Mouse (Mus musculus) T-helper 1 cell (primary cell): ENCODE measurements around the gene Syne1.

ENCODE experiments used
- in situ Hi-C: fragments of 300-600 bp; cut with MboI, MseI; formaldehyde crosslinking; loops from one replicate; pipeline ENCODE4 v1.15.1; 2025; ENCODE audit warnings: high pct_unique_total_duplicates

The Syne1 gene

DNA sequence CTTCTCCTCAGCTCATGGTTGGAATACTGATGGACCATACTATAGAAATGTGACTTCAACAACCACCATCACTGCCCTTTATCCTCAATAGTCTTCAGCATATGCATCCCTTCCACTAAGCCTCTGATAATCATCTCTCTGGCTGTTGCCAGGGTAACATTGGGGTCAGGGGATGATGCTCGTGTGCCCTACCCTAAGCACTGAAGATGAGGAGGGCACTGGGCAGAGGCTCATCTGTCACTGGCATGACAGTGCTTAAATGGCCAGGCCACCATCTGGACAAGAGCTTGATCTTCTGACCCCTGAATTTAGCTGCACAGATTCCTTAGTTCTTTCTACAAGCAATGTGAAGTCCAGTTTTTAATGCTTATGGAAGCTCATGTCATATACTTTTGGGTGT is 534.1 kb downstream of the Syne1 start:
- in situ Hi-C loops, result no loop called here

DNA sequence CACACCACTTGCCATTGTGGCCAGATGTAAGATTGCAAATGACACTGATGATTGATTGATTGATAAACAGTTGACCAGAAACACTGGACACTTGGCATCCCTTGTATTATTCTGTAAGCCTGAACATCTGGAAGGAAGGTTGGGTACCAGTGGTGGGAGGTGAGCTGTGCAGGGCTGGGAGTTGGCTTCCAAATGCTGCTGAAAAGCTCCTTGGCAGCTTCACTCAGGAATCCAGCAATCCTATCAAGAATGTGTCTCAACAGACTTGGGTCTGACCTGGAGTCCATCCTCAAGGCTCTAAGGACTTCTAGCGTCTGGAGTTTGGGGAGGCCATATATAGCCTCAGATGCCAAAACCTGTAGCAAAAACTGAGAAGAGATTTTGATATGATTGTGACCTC is 536.3 kb downstream of the Syne1 start:
- in situ Hi-C loops, result no loop called here

DNA sequence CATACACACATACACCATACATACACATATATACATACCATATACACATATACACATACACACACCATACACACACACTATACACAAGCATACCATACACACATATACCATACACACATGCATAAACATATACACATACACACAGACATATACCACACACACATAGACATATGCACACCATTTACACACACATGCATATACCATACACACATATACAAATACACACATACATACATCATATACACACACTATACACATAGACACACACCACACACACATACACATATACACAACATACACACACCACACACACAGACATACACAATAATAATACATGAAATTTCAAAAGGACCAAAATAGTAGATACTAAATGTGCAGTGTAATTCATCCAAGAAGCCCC is 539.3 kb downstream of the Syne1 start:
- in situ Hi-C loops, result no loop called here

DNA sequence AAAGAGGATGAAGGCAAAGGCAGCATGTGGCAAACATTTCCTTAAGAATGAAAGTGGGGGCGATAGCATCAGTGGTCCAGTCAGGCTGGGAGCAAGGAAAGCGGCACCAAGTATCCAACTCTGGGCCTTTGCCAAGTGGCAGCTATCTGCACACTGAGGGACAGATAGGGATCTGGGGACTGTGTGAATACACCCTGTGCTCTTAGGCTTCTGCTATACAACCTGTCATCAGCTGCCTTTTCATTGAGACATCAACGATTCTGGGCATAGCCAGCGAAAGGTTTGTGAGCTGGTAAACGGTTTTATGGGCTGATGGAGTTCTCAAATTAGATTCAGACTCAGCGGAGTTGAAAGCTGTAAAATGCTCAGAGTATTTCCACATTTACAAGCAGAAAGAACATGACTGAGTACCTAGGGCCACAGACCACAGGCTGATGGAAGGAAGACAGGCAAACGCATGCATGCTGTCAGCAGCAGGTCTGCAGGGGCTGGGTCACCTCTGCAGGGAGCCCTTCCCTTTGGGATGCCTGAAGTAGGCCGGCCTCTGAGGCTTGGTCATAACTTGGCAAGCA is 542.4 kb downstream of the Syne1 start:
- in situ Hi-C loops, result no loop called here

DNA sequence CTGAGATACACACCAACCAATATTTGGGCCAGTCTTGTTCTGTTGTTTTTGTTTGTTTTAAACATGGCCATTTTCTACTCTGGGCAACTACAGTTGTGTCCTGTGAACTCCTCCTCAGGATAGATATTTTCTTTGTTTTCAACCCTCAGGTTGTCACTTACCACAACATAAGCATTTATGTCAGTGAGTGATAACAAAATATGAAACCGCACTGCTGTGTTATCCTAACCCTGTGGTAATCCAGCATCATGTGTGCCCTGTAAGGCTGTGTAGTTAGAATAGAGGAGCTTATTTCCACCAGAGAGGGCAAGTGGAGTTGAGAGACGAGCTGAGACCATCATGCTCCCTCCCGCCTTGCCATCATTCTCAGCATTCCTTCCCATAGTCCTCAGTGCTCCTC is 554.7 kb downstream of the Syne1 start:
- in situ Hi-C loops, result loop anchor here (5.0 kb wide), 1 partner anchor 156 kb away; no protein-coding TSS in a partner anchor

DNA sequence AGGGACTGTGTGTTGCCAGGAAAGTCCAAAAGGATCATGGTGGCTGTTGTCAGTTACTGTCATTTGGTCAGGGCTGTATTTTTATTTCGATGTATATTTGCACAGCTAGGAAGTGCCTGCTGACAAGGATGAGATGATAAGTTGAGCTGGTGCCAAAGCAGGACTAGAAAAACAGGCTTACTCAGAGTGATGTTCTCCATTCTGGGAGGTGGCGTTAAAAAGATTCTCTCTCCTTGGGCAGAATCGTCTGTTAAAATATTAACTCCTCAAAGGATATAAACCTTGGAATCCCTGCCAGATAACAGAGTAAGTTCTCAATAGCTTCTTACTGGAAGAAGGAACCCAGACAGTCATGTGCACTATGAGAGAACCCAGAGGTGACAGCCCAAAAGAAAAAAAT is 557.5 kb downstream of the Syne1 start:
- in situ Hi-C loops, result no loop called here

DNA sequence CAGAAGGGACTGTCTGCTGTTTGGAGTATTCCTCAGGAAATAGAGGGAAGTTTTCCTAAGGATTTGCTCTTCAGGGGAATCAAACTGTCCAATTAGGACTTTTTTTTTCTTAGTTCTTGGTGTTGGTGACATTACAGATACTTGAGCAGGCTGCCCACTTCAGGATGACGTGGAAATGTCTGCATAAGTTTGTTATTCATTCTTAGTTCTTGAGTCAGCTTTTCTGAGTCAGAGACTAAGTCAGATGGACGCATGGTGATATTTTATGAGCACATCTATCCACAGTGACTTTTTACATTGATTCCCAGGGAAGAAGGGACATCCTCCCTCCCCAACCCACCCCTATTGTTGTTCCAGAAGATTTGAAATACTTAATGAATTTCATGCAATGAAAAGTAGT is 567.4 kb downstream of the Syne1 start:
- in situ Hi-C loops, result no loop called here

DNA sequence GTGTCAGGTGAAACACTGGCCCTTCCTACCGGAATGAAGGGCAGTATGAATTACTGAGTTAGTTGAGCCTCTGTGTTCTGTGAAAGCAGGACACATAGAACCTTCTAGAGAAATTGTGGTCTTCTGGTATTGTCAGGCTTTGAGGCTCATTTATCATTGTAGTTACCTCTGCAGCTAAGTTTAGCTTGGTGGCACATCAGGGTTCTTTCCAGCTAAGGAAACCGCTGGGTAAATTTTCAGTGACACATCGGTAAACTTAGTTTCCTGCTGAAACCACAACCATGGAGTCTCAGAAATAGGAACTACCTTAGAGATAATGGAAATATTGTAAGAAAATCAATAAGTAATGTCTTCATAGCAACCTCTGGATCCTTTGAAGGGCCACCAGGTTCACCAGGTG is 573.9 kb downstream of the Syne1 start:
- in situ Hi-C loops, result no loop called here

DNA sequence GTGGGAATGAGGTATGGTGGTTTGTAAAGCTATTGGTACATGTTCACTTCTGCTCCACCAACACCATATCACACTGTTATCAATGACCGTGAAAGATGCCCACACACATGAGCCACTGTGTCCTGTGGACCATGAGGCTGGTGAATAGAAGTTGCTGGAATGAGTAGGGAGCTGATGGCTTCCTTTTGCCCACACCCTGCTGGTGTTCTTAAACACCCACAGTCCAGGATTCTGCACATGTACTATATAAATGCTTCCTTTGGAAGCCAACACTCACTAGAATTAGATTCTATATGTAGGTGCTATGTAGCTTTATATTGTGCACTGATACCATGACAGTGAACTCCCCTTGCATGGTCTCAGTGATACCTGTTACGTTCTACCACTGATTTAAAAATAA is 574.7 kb downstream of the Syne1 start:
- in situ Hi-C loops, result no loop called here

DNA sequence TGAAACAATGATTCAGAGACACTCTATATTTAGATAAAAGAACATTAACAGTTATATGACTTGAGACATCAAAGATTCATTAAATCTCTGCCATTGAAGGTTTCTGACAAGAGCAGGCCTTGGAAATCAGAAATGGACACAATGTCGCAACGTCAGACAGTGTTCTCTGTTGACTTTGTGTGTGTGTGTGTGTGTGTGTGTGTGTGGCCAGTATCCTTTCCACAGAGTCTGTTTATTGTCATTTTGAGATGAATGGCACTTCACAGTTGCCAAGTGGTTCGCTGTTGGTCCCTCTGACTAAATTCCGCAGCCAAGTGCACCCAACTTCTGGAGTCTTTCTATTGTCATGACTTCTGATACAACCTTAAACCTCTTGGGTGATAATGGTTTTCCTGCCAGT is 577.0 kb downstream of the Syne1 start:
- in situ Hi-C loops, result no loop called here

DNA sequence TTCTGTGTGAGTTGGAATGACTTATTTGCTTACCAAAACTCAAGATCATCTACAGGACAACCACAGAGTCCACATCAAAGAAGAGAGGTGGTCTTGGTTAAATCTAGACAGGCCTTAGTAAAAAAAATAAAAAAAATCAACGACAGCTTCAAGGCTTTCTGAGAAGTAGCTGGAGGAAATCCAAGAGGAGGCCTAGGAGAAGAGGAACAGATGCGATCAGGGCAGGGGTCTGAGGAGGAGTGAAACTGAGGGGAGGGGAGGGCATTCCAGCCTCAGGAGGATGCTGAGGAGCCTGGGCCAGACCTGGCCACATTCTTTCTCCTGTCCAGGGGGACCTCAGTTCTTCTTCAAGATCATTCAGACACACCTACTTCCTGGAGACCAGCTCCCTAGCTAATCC is 579.3 kb downstream of the Syne1 start:
- in situ Hi-C loops, result no loop called here

DNA sequence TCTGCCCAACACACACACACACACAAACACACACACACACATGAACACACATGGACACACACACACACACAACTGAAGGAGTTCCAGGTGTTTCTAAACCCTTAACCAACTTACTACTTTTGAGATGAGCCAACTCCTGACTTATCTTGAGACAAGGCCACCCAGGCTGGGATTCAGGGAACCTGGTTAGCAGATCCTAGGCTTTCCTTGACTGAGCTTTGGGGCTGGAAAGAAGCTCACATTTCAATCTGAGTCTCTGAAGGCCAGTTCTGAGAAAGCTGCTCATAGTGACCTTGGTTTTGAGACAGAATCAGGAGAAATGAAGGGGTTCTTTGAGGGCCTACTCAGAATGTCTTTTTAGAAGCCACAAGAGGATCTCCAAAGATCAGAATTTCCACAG is 579.7 kb downstream of the Syne1 start:
- in situ Hi-C loops, result no loop called here

DNA sequence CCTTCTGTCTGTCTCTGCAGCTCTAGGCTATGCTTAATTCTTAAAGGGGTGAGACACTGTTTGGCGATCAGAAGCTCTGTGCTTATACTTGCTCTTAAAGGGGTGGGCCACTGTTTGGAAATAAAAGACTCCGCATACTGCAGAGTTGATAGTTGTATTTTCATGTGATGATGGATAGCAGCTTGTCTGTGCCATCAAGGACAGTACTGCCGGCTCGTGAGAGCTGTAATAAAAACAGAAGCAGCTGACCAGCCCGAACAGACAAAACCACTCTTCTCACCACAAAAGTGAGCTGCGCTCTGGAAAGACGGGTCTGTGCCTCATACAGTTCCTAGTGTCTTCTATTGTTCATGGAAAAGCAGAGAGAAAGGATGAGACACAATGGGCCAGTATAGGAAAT is 580.1 kb downstream of the Syne1 start:
- in situ Hi-C loops, result no loop called here
